Mouse (Mus musculus) neural tube, embryonic 13.5 days (tissue): Measurements from ENCODE around the gene Lsm11. TPM values are rescaled to one million over a fixed set of nuclear protein-coding genes. Genes with fewer than 3 reads are reported as not detected.

Experiments
- ATAC-seq: fragments of 200-750 bp; cut with Nextera tagmentation; 2 replicates; pipeline ENCODE4 v1.8.0; 2017; ENCODE audit warnings: low read depth, mild to moderate bottlenecking, moderate TSS enrichment, moderate library complexity
- H3K27ac ChIP-seq: fragments of 300-500 bp; sonication (generic); replicated peaks from 2 replicates; pipeline ENCODE4 v1.5.1; 2015; ENCODE audit warnings: moderate library complexity, mild to moderate bottlenecking, inconsistent platforms
- H3K27me3 ChIP-seq: fragments of 300-500 bp; sonication (generic); 2 replicates; pipeline ENCODE4 v1.6.1; 2015; ENCODE audit warnings: mild to moderate bottlenecking, inconsistent platforms
- H3K36me3 ChIP-seq: fragments of 300-500 bp; sonication (generic); 2 replicates; pipeline ENCODE4 v1.6.1; 2015; ENCODE audit warnings: mild to moderate bottlenecking, inconsistent platforms
- H3K4me1 ChIP-seq: fragments of 300-500 bp; sonication (generic); replicated peaks from 2 replicates; pipeline ENCODE4 v1.6.1; 2015; ENCODE audit warnings: inconsistent platforms
- H3K4me2 ChIP-seq: fragments of 300-500 bp; sonication (generic); 2 replicates; pipeline ENCODE4 v1.6.1; 2015; ENCODE audit warnings: inconsistent platforms, mild to moderate bottlenecking, moderate library complexity
- H3K4me3 ChIP-seq: fragments of 300-500 bp; sonication (generic); 2 replicates; pipeline ENCODE4 v1.5.1; 2015; ENCODE audit warnings: mild to moderate bottlenecking, inconsistent platforms
- H3K9ac ChIP-seq: fragments of 300-500 bp; sonication (generic); 2 replicates; pipeline ENCODE4 v1.6.1; 2015; ENCODE audit warnings: moderate library complexity, mild to moderate bottlenecking, inconsistent platforms
- H3K9me3 ChIP-seq: fragments of 300-500 bp; sonication (generic); 2 replicates; pipeline ENCODE4 v1.6.1; 2016; ENCODE audit warnings: inconsistent platforms
- WGBS: fragments of 180-500 bp; shearing (Covaris S2); methylation state at CpG from one replicate; pipeline ENCODE4 v1.1.7; 2015; 5-methylcytosine and 5-hydroxymethylcytosine counted together
- polyA plus RNA-seq: library from polyadenylated mRNA; unstranded; fragments of >200 nt; fragmentation: Nextera tagmentation; extraction: Ambion mirVana; gene quantifications from 2 replicates; pipeline ENCODE4 v1.2.1, GENCODE M21; 2015

Lsm11 gene
- polyA plus RNA-seq = 15.1 and 16.9 TPM in 2 replicates

DNA sequence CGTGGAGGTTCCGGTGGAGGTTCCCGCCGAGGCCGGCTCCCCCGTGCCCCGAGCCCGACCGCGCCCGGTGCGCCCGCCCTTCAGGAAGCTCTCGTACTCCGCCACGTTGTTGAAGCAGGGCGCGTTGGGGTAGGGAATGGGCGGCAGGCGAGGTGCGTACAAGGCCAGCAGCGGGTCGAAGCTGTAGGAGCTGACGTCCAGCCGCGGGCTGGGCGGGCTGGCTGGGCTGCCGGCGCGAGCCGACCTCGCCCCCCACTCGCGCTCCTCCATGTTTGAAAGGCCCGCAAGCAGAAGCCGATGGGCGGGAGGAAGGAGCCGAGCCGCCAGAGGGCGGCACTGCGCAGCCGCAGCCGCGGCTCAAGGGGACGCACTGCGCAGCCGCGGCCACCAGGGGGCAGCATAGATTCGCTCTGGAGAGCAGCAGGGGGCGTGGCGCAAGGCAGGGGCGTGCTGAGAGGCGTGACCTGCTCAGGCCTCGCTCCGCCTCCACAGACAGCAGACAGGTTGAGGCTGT lies at the start of gene Lsm11:
Gene Lsm11, minus strand, starts transcription at position 293 of the 514 bp plus-strand sequence.
- peak within 1 kb of the TSS; percentile 78 for H3K27ac ChIP-seq
- peak within 1 kb of the TSS; percentile 82 for H3K9ac ChIP-seq
- H3K4me2 ChIP-seq = peak within 1 kb of the TSS; percentile 76
- peaks cover 17% of the 10 kb centered on the region for H3K36me3 ChIP-seq
- no peaks in the 10 kb centered on the region for H3K27me3 ChIP-seq
- under 1% methylated on average over 54 of the region's 55 CpGs for WGBS
- no peaks in the 10 kb centered on the region for H3K9me3 ChIP-seq
- H3K4me1 ChIP-seq = peaks cover 23% of the 10 kb centered on the region
- H3K4me3 ChIP-seq = peak within 1 kb of the TSS; percentile 60
- ATAC-seq = peak; percentile 86

DNA sequence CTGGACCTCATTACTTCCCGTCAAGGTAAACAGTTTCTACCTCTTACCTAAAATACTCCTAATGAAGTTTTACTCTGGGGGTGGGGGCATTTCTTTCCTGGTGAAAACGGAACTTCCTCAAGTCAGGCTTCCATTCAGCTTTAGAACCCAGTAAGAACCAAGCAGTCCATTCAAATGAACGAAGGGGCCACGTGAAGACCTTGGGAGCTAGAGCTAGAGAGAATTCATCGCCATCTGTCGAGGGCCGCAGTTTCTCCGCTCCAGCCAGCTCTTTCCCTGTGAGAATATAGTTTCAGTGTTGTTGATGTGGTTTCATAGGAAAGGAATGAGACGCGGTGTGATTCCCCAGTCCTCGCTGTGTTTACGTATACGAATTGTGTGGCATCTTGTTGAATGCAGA lies 47.4 kb upstream of the Lsm11 start:
- H3K4me1 ChIP-seq = 0 out of 2 replicates have a peak, but pooled peaks cover 4% of the 10 kb centered on the region
- H3K4me3 ChIP-seq = no peak overlapping the region
- no peak for ATAC-seq
- WGBS = 52% methylated on average over 13 of the region's 13 CpGs
- peak overlapping the region; percentile 48 for H3K4me2 ChIP-seq
- no peaks in the 10 kb centered on the region for H3K9me3 ChIP-seq
- H3K36me3 ChIP-seq = no peaks in the 10 kb centered on the region
- no peaks in the 10 kb centered on the region for H3K27me3 ChIP-seq
- H3K27ac ChIP-seq = no peak overlapping the region
- H3K9ac ChIP-seq = no peak overlapping the region

DNA sequence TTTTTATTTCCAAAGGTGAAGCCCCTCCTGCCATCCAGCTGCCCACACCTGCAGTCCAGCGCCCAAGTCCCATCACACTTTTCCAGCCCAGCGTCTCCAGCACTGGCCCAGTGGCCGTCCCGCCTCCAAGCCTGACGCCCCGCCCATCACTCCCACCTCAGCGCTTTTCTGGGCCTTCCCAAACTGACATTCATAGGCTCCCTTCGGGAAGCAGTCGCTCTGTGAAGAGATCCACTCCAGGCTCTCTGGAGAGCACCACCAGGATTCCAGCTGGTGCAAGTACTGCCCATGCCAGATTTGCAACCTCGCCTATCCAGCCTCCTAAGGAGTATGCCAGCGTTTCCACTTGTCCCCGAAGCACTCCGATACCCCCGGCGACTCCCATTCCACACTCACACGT lies 46.9 kb upstream of the Lsm11 start:
- WGBS = 8% methylated on average over 16 of the region's 16 CpGs
- H3K27me3 ChIP-seq = no peaks in the 10 kb centered on the region
- peak overlapping the region; percentile 48 for H3K4me2 ChIP-seq
- H3K4me1 ChIP-seq = 0 out of 2 replicates have a peak, but pooled peaks cover 4% of the 10 kb centered on the region
- no peak for ATAC-seq
- no peak overlapping the region for H3K9ac ChIP-seq
- no peaks in the 10 kb centered on the region for H3K9me3 ChIP-seq
- no peaks in the 10 kb centered on the region for H3K36me3 ChIP-seq
- no peak overlapping the region for H3K27ac ChIP-seq
- H3K4me3 ChIP-seq = peak overlapping the region; percentile 13

DNA sequence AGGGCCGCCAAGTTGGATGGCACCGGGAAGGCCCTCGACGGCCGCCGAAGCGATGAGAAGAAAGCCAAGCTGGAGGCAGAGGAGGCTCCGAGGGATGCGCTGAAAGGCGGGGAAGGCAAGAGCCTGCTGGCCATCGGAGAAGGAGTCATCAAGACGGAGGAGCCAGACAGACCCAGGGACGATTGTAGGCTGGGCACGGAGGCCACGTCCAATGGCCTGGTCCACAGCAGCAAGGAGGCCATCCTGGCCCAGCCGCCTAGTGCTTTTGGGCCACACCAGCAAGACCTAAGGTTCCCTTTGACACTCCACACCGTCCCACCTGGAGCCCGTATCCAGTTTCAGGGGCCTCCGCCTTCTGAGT lies 36.1 kb upstream of the Lsm11 start:
- peak; percentile 16; the same call in 1 of the 2 replicates for ATAC-seq
- peak overlapping the region; percentile 67 for H3K4me2 ChIP-seq
- peaks cover 3% of the 10 kb centered on the region; the same call in 1 of the 2 replicates for H3K27me3 ChIP-seq
- WGBS = 41% methylated on average over 19 of the region's 19 CpGs
- H3K9me3 ChIP-seq = no peaks in the 10 kb centered on the region
- no peaks in the 10 kb centered on the region for H3K36me3 ChIP-seq
- H3K4me3 ChIP-seq = peak overlapping the region; percentile 59
- peak overlapping the region; percentile 83 for H3K9ac ChIP-seq
- peaks cover 6% of the 10 kb centered on the region for H3K4me1 ChIP-seq
- H3K27ac ChIP-seq = peak overlapping the region; percentile 75

DNA sequence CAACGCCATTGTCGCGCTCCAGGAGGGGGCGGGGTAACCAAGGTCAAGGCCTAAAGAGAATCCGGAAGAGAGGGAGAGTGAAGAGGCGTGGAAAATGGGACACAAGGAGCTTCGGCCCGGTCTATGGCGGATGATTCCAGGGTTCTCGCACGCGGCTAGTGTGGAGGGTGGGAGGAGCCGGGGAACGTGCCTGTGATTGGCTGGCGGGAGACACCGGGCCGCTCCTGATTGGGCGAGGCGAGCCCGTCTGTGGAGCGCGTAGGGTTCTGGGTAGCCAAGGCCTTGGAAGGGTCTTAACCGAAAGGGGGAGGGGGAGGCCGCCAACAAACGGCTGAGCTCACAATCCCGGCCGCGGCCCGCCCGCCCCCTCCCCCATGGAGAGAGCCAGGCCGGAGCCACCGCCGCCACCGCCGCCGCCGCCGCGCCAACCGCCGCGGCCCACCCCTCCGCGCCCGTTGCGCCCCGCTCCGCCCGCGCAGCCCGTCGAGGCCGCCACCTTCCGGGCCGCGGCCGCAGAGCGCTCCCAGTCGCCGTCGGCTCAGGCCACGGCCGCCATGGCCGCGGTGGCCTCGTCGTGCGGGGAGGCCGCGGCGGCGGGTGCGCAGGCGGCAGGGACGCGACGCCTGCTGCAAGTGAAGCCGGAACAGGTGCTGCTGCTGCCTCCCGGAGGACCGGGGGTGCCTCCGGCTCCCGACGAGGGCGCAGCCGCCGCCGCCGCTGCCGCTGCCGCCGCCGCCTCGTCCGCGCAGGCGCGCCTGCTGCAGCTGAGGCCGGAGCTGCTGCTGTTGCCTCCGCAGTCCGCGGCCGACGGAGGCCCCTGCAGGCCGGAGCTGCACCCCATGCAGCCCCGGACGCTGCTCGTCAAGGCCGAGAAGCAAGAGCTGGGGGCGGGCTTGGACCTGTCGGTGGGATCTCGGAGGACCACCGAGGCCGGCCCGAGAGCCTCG lies 35.5 kb upstream of the Lsm11 start, which contains the start of gene Sox30:
Gene Sox30, plus strand, starts transcription at position 365 of the 947 bp plus-strand sequence.
- ATAC-seq = peak; percentile 99
- H3K4me1 ChIP-seq = peaks cover 6% of the 10 kb centered on the region
- 7% methylated on average over 78 of the region's 115 CpGs for WGBS
- peak within 1 kb of the TSS; percentile 75 for H3K27ac ChIP-seq
- H3K4me2 ChIP-seq = peak within 1 kb of the TSS; percentile 67
- peak within 1 kb of the TSS; percentile 59 for H3K4me3 ChIP-seq
- H3K9me3 ChIP-seq = no peaks in the 10 kb centered on the region
- peaks cover 3% of the 10 kb centered on the region; the same call in 1 of the 2 replicates for H3K27me3 ChIP-seq
- H3K9ac ChIP-seq = peak within 1 kb of the TSS; percentile 83
- no peaks in the 10 kb centered on the region for H3K36me3 ChIP-seq

DNA sequence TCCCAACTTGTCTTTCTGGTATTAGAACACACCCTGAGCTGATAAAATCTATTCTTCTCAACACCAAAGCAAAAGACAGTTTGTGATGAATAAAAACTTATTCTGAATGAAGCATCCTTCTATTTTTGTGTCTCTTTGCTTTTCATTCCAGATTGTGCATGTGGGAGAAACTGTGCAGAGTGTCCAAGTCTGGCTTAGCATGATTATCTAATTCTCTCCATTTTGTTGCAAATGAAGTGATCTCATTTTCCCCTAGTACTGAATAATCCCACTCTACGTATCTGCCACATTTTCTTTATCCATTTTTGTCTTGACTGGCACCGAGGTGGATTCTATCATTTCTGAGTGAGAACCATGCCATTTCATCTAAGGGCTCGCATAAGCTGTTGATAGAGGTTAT lies 31.3 kb upstream of the Lsm11 start:
- Histone ChIP-seq H3K27ac (no peak overlapping the region), H3K4me1 (peaks cover 4% of the 10 kb centered on the region), H3K9me3 (no peaks in the 10 kb centered on the region), H3K36me3 (no peaks in the 10 kb centered on the region), H3K9ac (no peak overlapping the region), H3K4me2 (no peak overlapping the region), H3K4me3 (no peak overlapping the region), H3K27me3 (0 out of 2 replicates have a peak, but pooled peaks cover 3% of the 10 kb centered on the region)
- WGBS = 85% methylated on average over 3 of the region's 3 CpGs
- ATAC-seq = no peak

DNA sequence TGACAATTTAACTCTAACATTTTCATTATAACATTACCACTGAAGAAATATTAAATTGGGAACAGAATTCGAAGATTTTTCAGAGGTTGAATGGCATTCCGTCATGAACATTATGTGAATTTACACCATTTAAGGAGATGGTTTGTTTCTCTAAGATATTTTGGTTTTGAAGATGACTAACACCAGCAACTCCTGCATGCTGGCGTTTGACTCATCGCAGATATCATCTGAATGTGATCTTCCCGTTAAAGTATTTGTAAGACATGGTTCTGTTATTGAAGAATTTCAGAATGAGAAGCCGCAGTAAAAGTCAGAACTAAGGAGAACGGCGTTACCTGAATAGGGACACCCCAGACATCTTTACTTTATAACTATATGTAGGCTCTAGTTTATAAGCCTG lies 29.7 kb upstream of the Lsm11 start:
- 92% methylated on average over 8 of the region's 8 CpGs for WGBS
- H3K27ac ChIP-seq = no peak overlapping the region
- no peak for ATAC-seq
- H3K9me3 ChIP-seq = no peaks in the 10 kb centered on the region
- H3K4me2 ChIP-seq = no peak overlapping the region
- no peaks in the 10 kb centered on the region for H3K36me3 ChIP-seq
- no peak overlapping the region for H3K9ac ChIP-seq
- H3K4me3 ChIP-seq = no peak overlapping the region
- H3K4me1 ChIP-seq = no peaks in the 10 kb centered on the region
- 0 out of 2 replicates have a peak, but pooled peaks cover 3% of the 10 kb centered on the region for H3K27me3 ChIP-seq

DNA sequence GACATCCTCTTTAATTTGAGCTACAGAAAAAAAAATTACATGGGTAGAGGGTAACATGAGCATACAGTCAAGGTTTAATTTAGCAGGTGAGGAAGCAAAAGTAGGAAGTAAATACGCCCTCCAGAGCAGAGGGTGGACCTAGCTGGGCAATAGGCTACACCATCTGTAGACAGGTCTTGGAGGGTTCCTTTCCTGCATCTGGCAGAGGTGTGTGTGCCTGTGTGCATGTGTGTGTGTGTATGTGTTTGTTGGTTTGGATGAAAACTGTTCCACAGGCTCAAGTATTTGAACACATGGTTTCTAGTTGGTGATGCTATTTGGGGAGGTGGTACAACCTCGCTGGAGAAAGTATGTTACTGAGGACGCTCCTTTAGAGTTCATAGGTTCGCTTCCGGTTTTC lies 28.9 kb upstream of the Lsm11 start:
- H3K4me1 ChIP-seq = no peaks in the 10 kb centered on the region
- H3K4me3 ChIP-seq = no peak overlapping the region
- H3K9me3 ChIP-seq = no peaks in the 10 kb centered on the region
- 83% methylated on average over 5 of the region's 5 CpGs for WGBS
- H3K36me3 ChIP-seq = no peaks in the 10 kb centered on the region
- no peak overlapping the region for H3K27ac ChIP-seq
- no peak for ATAC-seq
- no peak overlapping the region for H3K4me2 ChIP-seq
- no peak overlapping the region for H3K9ac ChIP-seq
- no peaks in the 10 kb centered on the region for H3K27me3 ChIP-seq

DNA sequence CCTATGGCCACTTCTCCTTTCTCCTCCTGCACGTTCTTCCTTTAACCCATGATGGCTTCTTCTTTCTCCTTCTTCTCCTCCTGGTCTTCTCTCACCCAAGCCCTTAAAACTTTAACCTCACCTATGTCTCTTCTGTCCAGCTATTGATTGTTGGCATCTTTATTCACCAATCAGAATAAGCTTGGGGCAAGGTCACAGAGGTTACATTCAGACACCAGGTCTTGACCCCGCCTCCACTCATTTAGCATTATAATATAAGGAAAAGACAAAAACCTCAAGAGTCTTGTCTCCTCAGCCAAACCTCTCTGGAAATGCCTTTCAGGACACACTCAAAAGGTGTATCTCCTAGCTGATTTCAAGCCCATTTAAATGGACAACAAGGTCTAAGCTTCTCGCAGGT lies 23.7 kb upstream of the Lsm11 start:
- 86% methylated on average over 3 of the region's 3 CpGs for WGBS
- Histone ChIP-seq H3K4me1 (no peaks in the 10 kb centered on the region), H3K9me3 (no peaks in the 10 kb centered on the region), H3K4me2 (no peak overlapping the region), H3K36me3 (no peaks in the 10 kb centered on the region), H3K4me3 (no peak overlapping the region), H3K27ac (no peak overlapping the region), H3K9ac (no peak overlapping the region), H3K27me3 (no peaks in the 10 kb centered on the region)
- ATAC-seq = no peak

DNA sequence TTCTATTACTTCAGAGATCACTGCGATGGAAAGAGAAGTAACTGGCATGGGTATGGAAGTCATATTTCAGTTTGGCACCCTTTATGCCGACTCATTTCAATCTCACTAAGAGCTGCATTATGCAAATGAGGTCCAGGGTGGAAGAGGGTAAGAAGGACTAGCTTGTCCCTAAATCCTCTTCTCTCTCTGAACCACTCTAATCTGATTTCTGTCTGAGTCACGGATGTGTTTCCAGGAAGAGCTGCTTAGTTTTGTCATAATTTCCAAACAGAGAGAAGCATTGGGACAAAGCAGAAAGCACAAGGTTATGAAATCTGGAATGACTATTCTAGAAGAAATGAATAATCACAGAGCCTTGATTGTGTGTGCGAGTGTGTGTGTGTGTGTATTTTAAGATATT lies 22.2 kb upstream of the Lsm11 start:
- Histone ChIP-seq H3K4me2 (no peak overlapping the region), H3K9me3 (no peaks in the 10 kb centered on the region), H3K27me3 (no peaks in the 10 kb centered on the region), H3K27ac (no peak overlapping the region), H3K4me3 (no peak overlapping the region), H3K9ac (no peak overlapping the region), H3K36me3 (no peaks in the 10 kb centered on the region), H3K4me1 (no peaks in the 10 kb centered on the region)
- no peak for ATAC-seq
- WGBS = 88% methylated on average over 4 of the region's 4 CpGs

DNA sequence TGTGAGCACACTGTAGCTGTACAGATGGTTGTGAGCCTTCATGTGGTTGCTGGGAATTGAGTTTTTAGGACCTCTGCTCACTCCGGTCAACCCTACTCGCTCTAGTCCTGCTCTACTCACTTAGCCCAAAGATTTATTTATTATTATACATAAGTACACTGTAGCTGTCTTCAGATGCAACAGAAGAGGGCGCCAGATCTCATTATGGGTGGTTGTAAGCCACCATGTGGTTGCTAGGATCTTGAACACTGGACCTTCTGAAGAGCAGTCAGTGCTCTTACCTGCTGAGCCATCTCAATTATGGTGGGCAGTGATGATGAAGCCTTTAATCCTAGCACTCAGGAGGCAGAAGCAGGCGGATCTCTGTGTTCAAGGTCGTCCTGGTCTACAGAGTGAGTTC lies 15.3 kb upstream of the Lsm11 start:
- no peak overlapping the region for H3K27ac ChIP-seq
- no peak overlapping the region for H3K4me2 ChIP-seq
- H3K36me3 ChIP-seq = no peaks in the 10 kb centered on the region
- H3K4me1 ChIP-seq = no peaks in the 10 kb centered on the region
- H3K4me3 ChIP-seq = no peak overlapping the region
- 87% methylated on average over 5 of the region's 5 CpGs for WGBS
- H3K9me3 ChIP-seq = no peaks in the 10 kb centered on the region
- ATAC-seq = no peak
- H3K27me3 ChIP-seq = no peaks in the 10 kb centered on the region
- no peak overlapping the region for H3K9ac ChIP-seq

DNA sequence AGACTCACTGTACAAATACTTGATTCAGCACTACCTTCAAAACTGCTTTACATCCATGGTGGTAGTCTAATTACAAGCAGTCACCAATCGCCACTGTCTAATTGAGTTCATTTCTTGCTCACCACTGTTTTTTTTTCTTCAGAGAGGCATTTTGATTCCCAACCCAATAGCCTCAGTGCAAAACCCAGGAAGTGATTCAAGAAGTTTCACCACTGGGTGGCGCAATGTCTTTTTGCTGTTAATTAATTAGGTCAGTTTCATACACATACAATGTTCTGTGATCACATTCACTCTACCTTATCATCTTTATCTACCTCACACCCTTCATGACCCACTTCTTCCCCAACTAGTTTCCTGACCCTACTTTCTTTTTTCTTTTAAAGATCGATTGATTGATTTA lies 14.9 kb upstream of the Lsm11 start:
- H3K36me3 ChIP-seq = no peaks in the 10 kb centered on the region
- no peak for ATAC-seq

More for the DNA sequence above, 14.9 kb upstream of the Lsm11 start:
- Histone ChIP-seq H3K4me1 (peaks cover 3% of the 10 kb centered on the region), H3K4me2 (no peak overlapping the region), H3K27me3 (no peaks in the 10 kb centered on the region), H3K4me3 (no peak overlapping the region), H3K9me3 (no peaks in the 10 kb centered on the region), H3K9ac (no peak overlapping the region), H3K27ac (no peak overlapping the region)
- 80% methylated on average over 3 of the region's 3 CpGs for WGBS
